Mouse (Mus musculus) embryonic facial prominence, embryonic 12.5 days (tissue): Measurements from ENCODE around the gene Ces4a. TPM values are rescaled to one million over a fixed set of nuclear protein-coding genes. Genes with fewer than 3 reads are reported as not detected.
"Not testable (repeated sequence)": the region's sequence is repeated elsewhere in the genome, so short reads cannot be mapped to it uniquely, and the experiment has no call there.

ENCODE experiments used
- ATAC-seq: fragments of 200-750 bp; cut with Nextera tagmentation; 2 replicates; pipeline ENCODE4 v1.8.0; 2017; ENCODE audit not compliant: insufficient number of reproducible peaks, insufficient read depth, low FRiP score, low TSS enrichment
- H3K27ac ChIP-seq: fragments of 300-500 bp; sonication (generic); 2 replicates; pipeline ENCODE4 v1.5.1; 2016; ENCODE audit warnings: mild to moderate bottlenecking
- H3K27me3 ChIP-seq: fragments of 300-500 bp; sonication (generic); 2 replicates; pipeline ENCODE4 v1.6.1; 2016; ENCODE audit warnings: mild to moderate bottlenecking, moderate library complexity
- H3K36me3 ChIP-seq: fragments of 300-500 bp; sonication (generic); 2 replicates; pipeline ENCODE4 v1.6.1; 2016; ENCODE audit warnings: mild to moderate bottlenecking
- H3K4me1 ChIP-seq: fragments of 300-500 bp; sonication (generic); 2 replicates; pipeline ENCODE4 v1.6.1; 2016
- H3K4me2 ChIP-seq: fragments of 300-500 bp; sonication (generic); replicated peaks from 2 replicates; pipeline ENCODE4 v1.6.1; 2016; ENCODE audit warnings: mild to moderate bottlenecking, moderate library complexity
- H3K4me3 ChIP-seq: fragments of 300-500 bp; sonication (generic); 2 replicates; pipeline ENCODE4 v1.5.1; 2016; ENCODE audit warnings: mild to moderate bottlenecking
- H3K9ac ChIP-seq: fragments of 300-500 bp; sonication (generic); 2 replicates; pipeline ENCODE4 v1.6.1; 2016; ENCODE audit warnings: mild to moderate bottlenecking, moderate library complexity
- H3K9me3 ChIP-seq: fragments of 300-500 bp; sonication (generic); 2 replicates; pipeline ENCODE4 v1.6.1; 2016; ENCODE audit warnings: mild to moderate bottlenecking, moderate library complexity
- WGBS: fragments of 180-500 bp; shearing (Covaris S2); methylation state at CpG from one replicate; pipeline ENCODE4 v1.1.7; 2016; 5-methylcytosine and 5-hydroxymethylcytosine counted together
- polyA plus RNA-seq: library from polyadenylated mRNA; unstranded; fragments of >200 nt; fragmentation: Nextera tagmentation; extraction: Ambion mirVana; gene quantifications from 2 replicates; pipeline ENCODE4 v1.2.1, GENCODE M21; 2016

Ces4a gene
- polyA plus RNA-seq, 1 experiment from 2014 or later: not detected

DNA sequence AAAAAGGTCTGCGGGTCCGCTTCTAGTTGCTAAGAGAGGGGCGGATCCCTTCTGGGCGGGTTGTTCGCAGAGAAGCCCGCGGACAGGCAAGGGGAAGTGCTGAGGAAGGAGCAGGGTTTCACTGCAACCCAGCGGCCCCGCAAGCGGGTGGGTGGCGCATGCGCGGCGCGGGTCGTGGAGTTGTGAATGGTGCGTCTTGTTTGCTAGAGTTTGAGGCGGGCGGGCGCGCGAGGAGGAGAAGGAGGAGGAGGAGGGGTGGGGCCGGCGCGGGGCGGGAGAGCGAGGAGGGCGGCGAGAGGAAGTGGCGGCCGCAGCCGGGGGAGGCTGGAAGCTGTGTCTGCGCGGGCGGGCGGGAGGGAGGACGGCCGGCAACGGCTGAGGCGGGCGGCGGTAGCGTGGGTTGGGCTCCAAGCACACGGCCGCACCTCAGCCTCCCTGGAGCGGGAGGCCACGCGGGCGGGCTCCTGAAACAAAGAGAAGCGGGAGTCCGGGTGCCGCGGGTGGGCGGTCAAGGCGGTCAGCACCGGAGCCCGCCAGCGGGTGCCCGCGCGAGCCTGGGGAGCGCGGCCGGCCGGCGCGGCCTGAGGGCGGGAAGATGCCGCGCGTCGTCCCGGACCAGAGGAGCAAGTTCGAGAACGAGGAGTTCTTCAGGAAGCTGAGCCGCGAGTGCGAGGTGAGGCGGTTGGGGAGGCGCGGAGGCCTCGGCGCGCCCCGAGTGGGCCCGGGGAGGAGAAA, 38.9 kb downstream of the Ces4a start, which contains the start of gene Cbfb:
Gene Cbfb (plus strand): TSS at position 294 of the 735 bp plus-strand sequence.
- peak within 1 kb of the TSS; percentile 99 for H3K27ac ChIP-seq
- peaks cover 26% of the 10 kb centered on the region for H3K4me1 ChIP-seq
- H3K27me3 ChIP-seq: no peaks in the 10 kb centered on the region
- no peaks in the 10 kb centered on the region for H3K36me3 ChIP-seq
- peak within 1 kb of the TSS; percentile 63 for H3K4me2 ChIP-seq
- H3K9ac ChIP-seq: peak within 1 kb of the TSS; percentile 91
- peak; percentile 94 for ATAC-seq
- no peaks in the 10 kb centered on the region for H3K9me3 ChIP-seq
- peak within 1 kb of the TSS; percentile 91 for H3K4me3 ChIP-seq
- WGBS: under 1% methylated on average over 69 of the region's 86 CpGs

DNA sequence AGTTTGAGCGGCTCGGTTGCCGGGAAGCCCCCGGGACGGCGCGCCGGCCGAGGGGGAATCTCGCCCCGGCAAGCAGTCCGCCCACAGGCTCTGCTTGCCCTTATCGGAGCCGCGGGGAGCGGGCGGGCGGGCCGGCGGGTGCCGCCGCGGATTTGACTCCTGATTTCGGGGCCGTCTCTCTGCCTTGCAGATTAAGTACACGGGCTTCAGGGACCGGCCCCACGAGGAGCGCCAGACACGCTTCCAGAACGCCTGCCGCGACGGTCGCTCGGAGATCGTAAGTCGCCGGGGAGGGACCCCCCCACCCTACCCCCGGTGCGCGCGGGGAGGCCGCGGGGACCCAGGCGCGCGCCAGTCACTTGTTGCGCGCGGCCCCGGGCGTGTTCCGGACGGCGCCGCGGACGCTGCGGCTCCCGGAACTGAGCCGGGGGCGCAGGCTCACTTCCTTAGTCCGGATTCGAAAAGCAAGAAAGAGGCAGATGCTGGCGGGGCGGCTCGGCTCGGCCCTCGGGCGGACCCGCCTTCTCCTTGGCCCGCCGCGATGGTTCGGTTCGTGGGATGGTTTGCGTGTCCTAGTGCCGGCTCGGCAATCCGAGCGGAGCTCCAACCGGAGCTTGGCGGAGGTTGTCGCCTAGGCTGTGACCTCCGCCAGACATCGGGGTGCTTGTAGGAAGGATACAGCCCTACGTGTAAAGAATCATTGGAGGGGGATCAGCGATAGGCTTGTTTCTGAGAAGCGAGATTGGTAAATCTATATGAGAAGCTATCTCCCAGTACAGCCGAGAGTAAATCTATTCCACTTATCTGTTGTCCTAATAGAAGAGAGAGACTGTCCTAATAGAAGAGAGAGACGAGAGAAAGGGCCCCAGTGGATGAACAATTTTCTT, 39.8 kb downstream of the Ces4a start:
- peak overlapping the region; percentile 91 for H3K9ac ChIP-seq
- under 1% methylated on average over 92 of the region's 92 CpGs for WGBS
- H3K4me3 ChIP-seq: peak overlapping the region; percentile 91
- no peaks in the 10 kb centered on the region for H3K27me3 ChIP-seq
- H3K9me3 ChIP-seq: no peaks in the 10 kb centered on the region
- H3K27ac ChIP-seq: peak overlapping the region; percentile 99
- H3K4me1 ChIP-seq: peaks cover 24% of the 10 kb centered on the region
- ATAC-seq: peak; percentile 8; the same call in 1 of the 2 replicates
- H3K36me3 ChIP-seq: peaks cover 6% of the 10 kb centered on the region
- H3K4me2 ChIP-seq: peak overlapping the region; percentile 63

DNA sequence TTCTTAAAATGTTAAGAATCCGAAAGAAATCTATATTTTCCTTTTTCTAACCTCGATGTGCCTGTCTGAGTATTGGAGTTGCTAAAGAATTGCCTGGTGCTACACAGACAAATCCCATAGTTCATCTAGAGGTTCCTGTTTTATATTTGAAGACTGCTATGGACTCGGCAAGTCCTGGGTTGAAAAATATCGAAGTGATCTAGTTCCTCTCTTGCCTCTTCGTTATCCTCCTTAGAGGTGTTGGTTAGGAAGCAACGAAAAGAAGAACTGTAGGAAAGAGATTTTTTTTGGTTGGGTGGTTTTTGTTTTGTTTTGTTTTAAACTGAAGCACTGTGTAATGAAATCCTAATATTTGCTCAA, 40.4 kb downstream of the Ces4a start:
- no peaks in the 10 kb centered on the region for H3K27me3 ChIP-seq
- H3K27ac ChIP-seq: no peak overlapping the region
- peaks cover 24% of the 10 kb centered on the region for H3K4me1 ChIP-seq
- H3K4me3 ChIP-seq: peak overlapping the region; percentile 91
- no peak for ATAC-seq
- H3K9ac ChIP-seq: peak overlapping the region; percentile 91
- 29% methylated on average over 6 of the region's 6 CpGs for WGBS
- peak overlapping the region; percentile 63 for H3K4me2 ChIP-seq
- peaks cover 12% of the 10 kb centered on the region for H3K36me3 ChIP-seq
- no peaks in the 10 kb centered on the region for H3K9me3 ChIP-seq

DNA sequence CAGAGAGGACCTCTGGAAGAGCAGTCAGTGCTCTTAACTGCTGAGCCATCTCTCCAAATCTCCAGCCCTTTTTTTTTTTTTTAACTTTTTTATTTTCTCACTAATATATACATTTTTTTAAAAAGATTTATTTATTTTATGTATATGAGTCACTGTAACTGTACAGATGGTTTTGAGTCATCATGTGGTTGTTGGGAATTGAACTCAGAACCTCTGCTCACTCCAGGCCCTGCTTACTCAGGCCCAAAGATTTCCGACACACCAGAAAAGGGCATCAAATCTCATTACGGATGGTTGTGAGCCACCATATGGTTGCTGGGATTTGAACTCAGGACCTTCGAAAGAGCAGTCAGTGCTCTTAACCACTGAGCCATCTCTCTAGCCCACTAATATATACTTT, 43.7 kb downstream of the Ces4a start:
- H3K27me3 ChIP-seq, H3K27ac ChIP-seq, H3K4me2 ChIP-seq, ATAC-seq, H3K9me3 ChIP-seq, H3K4me3 ChIP-seq, H3K9ac ChIP-seq: not testable (repeated sequence)
- WGBS: 97% methylated on average over 3 of the region's 3 CpGs
- Histone ChIP-seq H3K4me1 (peaks cover 16% of the 10 kb centered on the region), H3K36me3 (peaks cover 22% of the 10 kb centered on the region)

DNA sequence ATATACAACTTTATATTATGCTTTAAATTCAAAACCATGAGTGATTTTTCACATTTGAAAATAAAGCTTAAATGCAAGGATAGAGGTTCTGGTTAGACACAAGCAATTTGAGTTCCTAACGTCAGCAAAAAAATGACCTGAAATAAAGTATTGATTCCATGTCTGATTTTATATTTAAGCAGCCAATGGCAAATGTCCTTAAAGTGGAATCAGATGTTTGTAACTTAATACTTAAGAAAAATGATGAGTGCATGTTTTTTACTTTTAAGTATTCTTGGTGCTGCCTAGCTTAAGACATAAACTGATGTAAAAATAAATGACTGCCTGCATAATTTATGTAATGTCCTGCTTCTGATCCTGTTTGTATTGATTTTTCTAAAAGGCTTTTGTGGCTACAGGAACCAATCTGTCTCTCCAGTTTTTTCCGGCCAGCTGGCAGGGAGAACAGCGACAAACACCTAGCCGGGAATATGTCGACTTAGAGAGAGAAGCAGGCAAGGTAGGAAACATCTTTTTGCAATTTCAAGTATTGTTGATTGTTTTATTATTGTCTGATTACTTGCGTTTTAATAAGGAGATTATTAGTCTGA, 46.7 kb downstream of the Ces4a start:
- Histone ChIP-seq H3K27ac (no peak overlapping the region), H3K4me1 (peaks cover 14% of the 10 kb centered on the region), H3K27me3 (no peaks in the 10 kb centered on the region), H3K4me3 (no peak overlapping the region), H3K9ac (no peak overlapping the region), H3K9me3 (no peaks in the 10 kb centered on the region), H3K4me2 (no peak overlapping the region), H3K36me3 (peaks cover 35% of the 10 kb centered on the region)
- WGBS: 52% methylated on average over 6 of the region's 6 CpGs
- no peak for ATAC-seq

DNA sequence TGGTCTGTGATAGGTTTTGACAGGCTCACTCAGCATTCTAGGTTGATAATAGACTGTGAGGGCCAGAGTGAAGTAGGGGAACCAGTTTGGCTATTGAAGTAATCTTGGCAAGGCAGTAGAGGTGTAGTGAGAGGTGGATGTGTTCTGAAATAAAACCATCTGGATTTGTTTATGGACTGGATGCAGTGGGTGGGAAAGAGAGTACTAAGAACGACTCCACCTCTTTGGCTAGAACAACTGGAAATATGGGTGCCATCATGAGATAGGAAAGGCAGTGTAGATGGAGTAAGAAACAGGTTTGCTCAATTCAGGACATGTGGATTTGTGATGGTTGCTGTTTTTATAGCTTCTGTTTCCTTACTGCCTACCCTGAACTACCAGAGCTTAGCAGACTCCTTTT, 50.6 kb downstream of the Ces4a start:
- Histone ChIP-seq H3K9me3 (no peaks in the 10 kb centered on the region), H3K4me3 (no peak overlapping the region), H3K4me1 (peaks cover 4% of the 10 kb centered on the region; the same call in 1 of the 2 replicates), H3K4me2 (no peak overlapping the region), H3K27me3 (no peaks in the 10 kb centered on the region), H3K27ac (no peak overlapping the region), H3K9ac (no peak overlapping the region), H3K36me3 (peaks cover 34% of the 10 kb centered on the region)
- WGBS: 54% methylated on average over 1 of the region's 1 CpGs
- no peak for ATAC-seq

DNA sequence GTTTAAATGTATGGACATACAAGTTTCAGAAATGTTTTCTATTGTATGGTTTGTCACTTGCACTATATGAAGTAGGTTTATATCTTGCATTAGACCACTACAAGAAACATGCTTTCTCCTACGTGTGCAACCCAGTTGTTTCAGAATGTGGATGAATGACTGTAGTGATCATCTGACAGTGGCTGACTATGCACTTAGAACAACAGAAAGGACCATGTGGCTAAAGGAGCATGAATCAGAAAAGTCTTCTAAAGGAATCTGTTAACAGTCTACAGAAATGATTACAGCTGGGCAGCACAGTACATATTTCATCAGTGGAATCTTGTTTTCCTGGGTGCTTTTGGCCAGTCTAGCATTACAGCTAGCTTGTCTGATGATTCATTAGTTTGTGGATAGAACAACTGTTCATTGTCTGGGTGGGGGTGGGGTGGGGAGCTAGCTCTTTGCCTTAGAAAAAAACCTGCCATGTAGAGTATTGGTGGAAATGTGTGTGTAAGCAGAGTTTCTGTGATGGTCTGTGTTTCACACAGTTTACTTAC, 54.9 kb downstream of the Ces4a start:
- no peak overlapping the region for H3K9ac ChIP-seq
- H3K4me3 ChIP-seq: no peak overlapping the region

DNA sequence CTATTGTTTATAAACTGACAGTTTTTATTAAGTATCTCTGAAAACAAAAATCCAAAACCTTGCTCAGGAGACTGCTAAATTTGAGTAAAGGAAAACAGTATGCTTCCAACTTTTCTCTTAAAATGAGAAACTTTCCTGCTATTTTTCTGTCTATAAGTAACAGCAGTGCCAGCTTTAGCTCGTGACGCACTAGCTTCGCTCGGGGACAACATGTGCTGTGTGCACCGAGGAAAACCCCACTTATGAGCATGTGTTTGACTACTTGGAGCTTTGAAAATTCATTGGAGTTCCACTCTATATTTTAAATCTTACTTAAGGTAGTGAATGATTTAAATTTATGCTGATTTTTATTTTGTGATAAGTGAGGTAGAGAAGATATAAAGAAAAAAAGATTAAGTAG, 60.6 kb downstream of the Ces4a start:
- no peak overlapping the region for H3K9ac ChIP-seq
- H3K4me3 ChIP-seq: no peak overlapping the region
- no peaks in the 10 kb centered on the region for H3K9me3 ChIP-seq
- WGBS: 93% methylated on average over 5 of the region's 5 CpGs
- H3K36me3 ChIP-seq: peaks cover 42% of the 10 kb centered on the region
- no peaks in the 10 kb centered on the region for H3K4me1 ChIP-seq
- H3K4me2 ChIP-seq: no peak overlapping the region
- ATAC-seq: no peak
- H3K27me3 ChIP-seq: no peaks in the 10 kb centered on the region
- no peak overlapping the region for H3K27ac ChIP-seq

More for the DNA sequence above, 54.9 kb downstream of the Ces4a start:
- Histone ChIP-seq H3K4me1 (peaks cover 4% of the 10 kb centered on the region; the same call in 1 of the 2 replicates), H3K27ac (no peak overlapping the region), H3K9me3 (no peaks in the 10 kb centered on the region), H3K4me2 (no peak overlapping the region), H3K36me3 (peaks cover 26% of the 10 kb centered on the region), H3K27me3 (no peaks in the 10 kb centered on the region)
- no peak for ATAC-seq
- 54% methylated on average over 1 of the region's 1 CpGs for WGBS

Other genes with a start within 250 kb of the Ces4a start
- gene Ces2e, start 205.5 kb upstream of the Ces4a start, polyA plus RNA-seq: not detected in 2 replicates
- gene Ces2f, start 184.4 kb upstream of the Ces4a start, polyA plus RNA-seq: not detected in 2 replicates
- gene Ces2g, start 170.1 kb upstream of the Ces4a start, polyA plus RNA-seq: not detected in 2 replicates
- gene Ces2h, start 130.9 kb upstream of the Ces4a start, polyA plus RNA-seq: not detected in 2 replicates
- gene Ces3a, start 83.2 kb upstream of the Ces4a start, polyA plus RNA-seq: not detected in 2 replicates
- gene Ces3b, start 48.0 kb upstream of the Ces4a start, polyA plus RNA-seq: not detected in 2 replicates
- gene Cbfb, start 38.9 kb downstream of the Ces4a start, polyA plus RNA-seq: 120 and 124 TPM in 2 replicates
- 26.3 and 26.7 TPM in 2 replicates for gene D230025D16Rik, start 93.3 kb downstream of the Ces4a start, polyA plus RNA-seq
- 7.1 and 9.1 TPM in 2 replicates for gene B3gnt9, start 123.4 kb downstream of the Ces4a start, polyA plus RNA-seq
- gene Tradd, start 132.8 kb downstream of the Ces4a start, polyA plus RNA-seq: 17.4 and 18.7 TPM in 2 replicates
- 1.2 and 1.4 TPM in 2 replicates for gene Fbxl8, start 132.8 kb downstream of the Ces4a start, polyA plus RNA-seq
- 0.36 TPM in 1 of 2 replicates, not detected in the other for gene Hsf4, start 138.0 kb downstream of the Ces4a start, polyA plus RNA-seq
- 2.1 and 2.4 TPM in 2 replicates for gene Nol3, start 144.3 kb downstream of the Ces4a start, polyA plus RNA-seq
- gene 4931428F04Rik, start 158.1 kb downstream of the Ces4a start, polyA plus RNA-seq: 24.2 and 24.5 TPM in 2 replicates
- 12.8 and 15.2 TPM in 2 replicates for gene Exoc3l, start 164.3 kb downstream of the Ces4a start, polyA plus RNA-seq
- 81.1 and 82.3 TPM in 2 replicates for gene E2f4, start 165.9 kb downstream of the Ces4a start, polyA plus RNA-seq
- 3.4 and 4.2 TPM in 2 replicates for gene Elmo3, start 173.8 kb downstream of the Ces4a start, polyA plus RNA-seq
- 1.6 and 1.8 TPM in 2 replicates for gene Lrrc29, start 194.5 kb downstream of the Ces4a start, polyA plus RNA-seq
- 103 and 106 TPM in 2 replicates for gene Tmem208, start 194.6 kb downstream of the Ces4a start, polyA plus RNA-seq
- 2.3 TPM in 2 replicates for gene Fhod1, start 216.2 kb downstream of the Ces4a start, polyA plus RNA-seq
- 5.9 and 7.4 TPM in 2 replicates for gene Slc9a5, start 217.0 kb downstream of the Ces4a start, polyA plus RNA-seq
- 0.69 and 0.74 TPM in 2 replicates for gene Plekhg4, start 241.5 kb downstream of the Ces4a start, polyA plus RNA-seq